Mouse (Mus musculus) limb, embryonic 12.5 days (tissue): ENCODE data around the gene Pcgf5. TPM values are rescaled to one million over a fixed set of nuclear protein-coding genes. Genes with fewer than 3 reads are reported as not detected.

Experiments used
- ATAC-seq: fragments of 200-750 bp; cut with Nextera tagmentation; 2 replicates; pipeline ENCODE4 v1.8.0; 2017; ENCODE audit warnings: low read depth, moderate TSS enrichment; ENCODE audit not compliant: insufficient number of reproducible peaks, insufficient read depth, low FRiP score, low TSS enrichment
- H3K27ac ChIP-seq: fragments of 300-500 bp; sonication (generic); 2 replicates; pipeline ENCODE4 v1.5.1; 2016; ENCODE audit warnings: mild to moderate bottlenecking, moderate library complexity
- H3K27me3 ChIP-seq: fragments of 300-500 bp; sonication (generic); 2 replicates; pipeline ENCODE4 v1.6.1; 2016; ENCODE audit warnings: mild to moderate bottlenecking, moderate library complexity
- H3K36me3 ChIP-seq: fragments of 300-500 bp; sonication (generic); 2 replicates; pipeline ENCODE4 v1.6.1; 2016; ENCODE audit warnings: mild to moderate bottlenecking, moderate library complexity
- H3K4me1 ChIP-seq: fragments of 300-500 bp; sonication (generic); replicated peaks from 2 replicates; pipeline ENCODE4 v1.6.1; 2016
- H3K4me2 ChIP-seq: fragments of 300-500 bp; sonication (generic); 2 replicates; pipeline ENCODE4 v1.6.1; 2016; ENCODE audit warnings: mild to moderate bottlenecking, moderate library complexity
- H3K4me3 ChIP-seq: fragments of 300-500 bp; sonication (generic); replicated peaks from 2 replicates; pipeline ENCODE4 v1.5.1; 2016; ENCODE audit warnings: mild to moderate bottlenecking
- H3K9ac ChIP-seq: fragments of 300-500 bp; sonication (generic); replicated peaks from 2 replicates; pipeline ENCODE4 v1.6.1; 2016; ENCODE audit warnings: mild to moderate bottlenecking, moderate library complexity
- H3K9me3 ChIP-seq: fragments of 300-500 bp; sonication (generic); 2 replicates; pipeline ENCODE4 v1.6.1; 2016; ENCODE audit warnings: mild to moderate bottlenecking, moderate library complexity
- WGBS: fragments of 180-500 bp; shearing (Covaris S2); methylation state at CpG from one replicate; pipeline ENCODE4 v1.1.7; 2016; 5-methylcytosine and 5-hydroxymethylcytosine counted together
- polyA plus RNA-seq: library from polyadenylated mRNA; unstranded; fragments of >200 nt; fragmentation: Nextera tagmentation; extraction: Ambion mirVana; gene quantifications from 2 replicates; pipeline ENCODE4 v1.2.1, GENCODE M21; 2016

Pcgf5 gene
- polyA plus RNA-seq, 1 experiment from 2014 or later, result 5.6 TPM

DNA sequence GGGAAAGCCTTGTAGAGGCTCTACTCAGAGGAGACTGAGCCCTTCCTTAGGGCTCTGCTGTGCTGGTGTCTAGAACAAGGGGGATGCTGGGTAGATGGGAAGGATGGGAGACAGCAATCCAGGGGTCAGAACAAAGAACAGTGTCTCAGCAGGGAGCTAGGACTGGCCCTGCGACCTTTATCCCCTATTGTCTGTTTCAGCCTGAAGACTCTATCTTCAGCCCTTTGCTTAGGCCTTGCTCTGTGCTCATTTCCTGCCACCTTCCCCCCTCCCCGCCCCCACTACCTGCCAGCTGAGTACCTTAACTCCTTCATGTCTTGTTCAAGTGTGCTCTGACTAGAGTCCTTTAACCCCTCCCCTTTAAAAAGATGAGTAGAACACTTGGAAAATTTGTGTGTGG is 36.3 kb downstream of the Pcgf5 start:
- H3K9me3 ChIP-seq, result no peaks in the 10 kb centered on the region
- H3K4me1 ChIP-seq, result peaks cover 4% of the 10 kb centered on the region; the same call in 1 of the 2 replicates
- WGBS, result 21% methylated on average over 2 of the region's 2 CpGs
- no peak for ATAC-seq
- no peak overlapping the region for H3K27ac ChIP-seq
- H3K27me3 ChIP-seq, result 0 out of 2 replicates have a peak, but pooled peaks cover 3% of the 10 kb centered on the region
- H3K9ac ChIP-seq, result no peak overlapping the region
- H3K4me2 ChIP-seq, result no peak overlapping the region
- H3K36me3 ChIP-seq, result no peaks in the 10 kb centered on the region
- H3K4me3 ChIP-seq, result no peak overlapping the region

DNA sequence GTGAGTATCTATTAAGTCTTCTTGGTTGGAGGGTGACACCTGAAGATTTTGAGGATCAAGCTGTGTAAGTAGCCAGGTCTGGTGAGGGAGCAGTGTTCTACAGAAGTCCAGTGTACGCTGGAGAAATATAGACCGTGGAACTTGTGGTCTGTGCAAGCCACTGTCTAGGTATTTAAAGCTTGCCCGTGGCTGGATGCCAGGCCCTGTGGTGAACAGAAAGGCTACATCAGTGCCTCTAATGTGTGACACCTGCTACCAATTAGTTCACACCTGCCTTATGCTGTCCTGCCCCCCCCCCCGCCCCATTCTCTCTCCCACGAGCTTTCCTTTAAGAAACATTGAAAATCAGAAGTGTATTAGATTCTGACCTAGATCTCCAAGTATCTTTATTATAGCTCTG is 40.4 kb downstream of the Pcgf5 start:
- no peaks in the 10 kb centered on the region for H3K4me1 ChIP-seq
- WGBS, result 35% methylated on average over 5 of the region's 5 CpGs
- H3K9me3 ChIP-seq, result no peaks in the 10 kb centered on the region

DNA sequence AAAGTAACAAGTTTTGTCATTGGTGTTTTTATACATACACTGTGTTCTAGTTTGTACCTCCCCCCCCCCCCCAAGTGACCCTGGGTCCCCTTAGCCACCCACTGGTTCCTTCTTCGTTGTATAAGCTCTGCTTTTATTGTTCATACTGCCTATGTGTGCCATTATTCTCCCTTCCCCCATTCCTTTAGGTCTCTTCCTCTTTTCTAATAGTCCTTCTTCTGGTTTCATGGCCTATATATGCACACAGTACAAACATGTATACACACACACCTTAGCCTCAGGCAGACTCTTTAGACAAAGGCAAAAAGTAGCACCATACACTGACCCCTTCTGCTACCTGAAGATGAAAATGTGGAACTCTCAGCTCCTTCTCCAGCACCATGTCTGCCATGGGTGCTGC is 42.6 kb downstream of the Pcgf5 start:
- Histone ChIP-seq H3K4me2 (no peak overlapping the region), H3K9me3 (no peaks in the 10 kb centered on the region), H3K9ac (no peak overlapping the region), H3K4me1 (no peaks in the 10 kb centered on the region), H3K27me3 (no peaks in the 10 kb centered on the region), H3K4me3 (no peak overlapping the region), H3K36me3 (no peaks in the 10 kb centered on the region), H3K27ac (no peak overlapping the region)
- 67% methylated on average over 1 of the region's 1 CpGs for WGBS
- no peak for ATAC-seq

More for the DNA sequence above, 40.4 kb downstream of the Pcgf5 start:
- no peak for ATAC-seq
- Histone ChIP-seq H3K36me3 (no peaks in the 10 kb centered on the region), H3K27ac (no peak overlapping the region), H3K4me2 (no peak overlapping the region), H3K4me3 (no peak overlapping the region), H3K27me3 (no peaks in the 10 kb centered on the region), H3K9ac (no peak overlapping the region)

DNA sequence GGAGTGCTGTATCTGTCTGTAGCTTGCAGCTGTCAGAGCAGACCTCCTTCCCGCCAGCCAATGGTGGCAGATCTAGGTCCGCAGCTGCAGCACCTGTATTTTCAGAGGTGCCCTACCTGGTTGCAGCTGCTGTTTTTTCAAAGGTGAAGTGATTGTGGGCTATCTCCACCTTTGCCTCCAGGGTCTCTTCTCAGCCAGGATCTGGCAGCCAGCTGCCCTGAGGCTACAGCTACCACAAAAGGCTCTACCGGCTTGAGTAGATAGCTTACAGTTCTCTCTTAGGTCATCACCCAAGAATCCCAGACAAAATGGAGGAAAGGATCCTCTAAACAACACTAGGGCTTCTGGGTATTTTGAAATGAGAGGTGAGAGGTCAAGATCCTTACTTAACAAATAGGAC is 50.4 kb downstream of the Pcgf5 start:
- Histone ChIP-seq H3K9me3 (no peaks in the 10 kb centered on the region), H3K36me3 (no peaks in the 10 kb centered on the region), H3K4me1 (no peaks in the 10 kb centered on the region), H3K4me3 (no peak overlapping the region), H3K27ac (no peak overlapping the region), H3K9ac (no peak overlapping the region), H3K4me2 (no peak overlapping the region), H3K27me3 (no peaks in the 10 kb centered on the region; the same call in 1 of the 2 replicates)
- WGBS, result 69% methylated on average over 3 of the region's 3 CpGs
- no peak for ATAC-seq

DNA sequence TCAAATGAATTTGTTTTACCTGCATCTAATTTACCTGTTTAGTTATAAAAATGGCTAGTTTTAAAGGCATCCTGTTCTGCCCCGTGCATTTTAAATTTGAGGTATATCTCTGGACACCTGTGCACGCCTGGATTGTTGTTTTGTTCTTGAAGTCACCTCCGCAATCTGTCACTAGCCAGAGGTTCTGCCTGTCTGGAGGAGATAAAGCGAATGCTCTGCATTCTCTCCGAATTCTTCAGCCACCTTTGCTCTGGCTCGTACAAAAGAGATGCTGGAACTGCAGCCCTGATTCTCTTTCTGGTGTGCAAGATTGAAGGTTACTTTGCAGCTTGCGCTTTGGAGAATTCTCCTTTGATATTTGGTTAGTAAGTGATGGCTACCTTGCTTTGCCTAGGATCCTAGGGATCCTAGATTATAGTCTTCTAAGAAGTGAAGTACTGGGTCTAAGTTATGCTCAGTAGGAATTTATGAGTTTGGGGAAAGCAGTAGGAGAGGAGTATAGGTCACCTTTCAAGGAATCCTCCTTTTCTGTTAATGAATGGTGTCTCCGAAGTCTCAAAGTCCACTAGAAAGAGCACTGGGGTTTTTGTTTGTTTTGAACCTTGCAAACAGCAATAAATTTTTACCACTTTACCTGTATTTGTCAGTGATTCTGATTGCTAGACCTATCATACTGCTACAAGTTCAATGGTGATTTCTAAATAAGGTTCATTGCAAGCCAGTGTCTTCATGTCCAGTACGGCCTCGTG is 60.4 kb downstream of the Pcgf5 start:
- Histone ChIP-seq H3K36me3 (no peaks in the 10 kb centered on the region), H3K4me2 (no peak overlapping the region), H3K27ac (no peak overlapping the region), H3K27me3 (peaks cover 33% of the 10 kb centered on the region), H3K4me3 (no peak overlapping the region), H3K9ac (no peak overlapping the region), H3K4me1 (no peaks in the 10 kb centered on the region), H3K9me3 (no peaks in the 10 kb centered on the region)
- ATAC-seq, result no peak
- WGBS, result 65% methylated on average over 10 of the region's 10 CpGs

DNA sequence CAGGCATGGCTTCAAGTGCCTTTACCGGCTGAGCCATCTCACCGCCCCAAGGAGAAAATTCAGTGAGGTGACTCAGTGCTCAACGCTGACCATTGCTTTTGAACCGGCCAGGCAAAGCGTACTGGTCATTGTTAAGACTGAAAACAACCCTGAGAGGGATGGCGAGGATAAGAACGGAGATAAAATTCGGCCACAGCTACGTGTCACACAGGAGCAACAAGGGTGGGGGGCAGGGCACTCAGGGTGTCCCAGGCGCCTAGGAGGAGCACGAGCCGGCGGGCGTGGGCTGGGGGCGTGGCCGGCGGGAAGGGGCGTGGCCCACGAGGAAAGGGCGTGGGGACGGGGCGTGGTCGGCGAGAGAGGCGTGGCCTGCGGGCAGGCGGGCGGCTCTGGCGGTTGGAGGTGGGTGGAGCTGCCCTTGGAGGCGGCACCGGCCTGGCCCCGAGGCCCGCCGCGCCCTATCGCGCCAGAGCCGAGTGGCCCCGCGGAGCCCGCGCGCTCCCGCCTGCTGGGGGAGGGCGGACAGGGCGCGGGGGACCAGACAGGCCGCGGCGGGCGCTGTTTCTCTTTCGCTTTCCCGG is 61.3 kb downstream of the Pcgf5 start:
- H3K4me2 ChIP-seq, result peak overlapping the region; percentile 89
- H3K27me3 ChIP-seq, result peaks cover 33% of the 10 kb centered on the region
- H3K27ac ChIP-seq, result no peak overlapping the region
- WGBS, result under 1% methylated on average over 29 of the region's 53 CpGs
- ATAC-seq, result peak; percentile 91
- no peaks in the 10 kb centered on the region for H3K4me1 ChIP-seq
- no peaks in the 10 kb centered on the region for H3K9me3 ChIP-seq
- peak overlapping the region; percentile 53 for H3K9ac ChIP-seq
- H3K36me3 ChIP-seq, result no peaks in the 10 kb centered on the region
- peak overlapping the region; percentile 67 for H3K4me3 ChIP-seq

DNA sequence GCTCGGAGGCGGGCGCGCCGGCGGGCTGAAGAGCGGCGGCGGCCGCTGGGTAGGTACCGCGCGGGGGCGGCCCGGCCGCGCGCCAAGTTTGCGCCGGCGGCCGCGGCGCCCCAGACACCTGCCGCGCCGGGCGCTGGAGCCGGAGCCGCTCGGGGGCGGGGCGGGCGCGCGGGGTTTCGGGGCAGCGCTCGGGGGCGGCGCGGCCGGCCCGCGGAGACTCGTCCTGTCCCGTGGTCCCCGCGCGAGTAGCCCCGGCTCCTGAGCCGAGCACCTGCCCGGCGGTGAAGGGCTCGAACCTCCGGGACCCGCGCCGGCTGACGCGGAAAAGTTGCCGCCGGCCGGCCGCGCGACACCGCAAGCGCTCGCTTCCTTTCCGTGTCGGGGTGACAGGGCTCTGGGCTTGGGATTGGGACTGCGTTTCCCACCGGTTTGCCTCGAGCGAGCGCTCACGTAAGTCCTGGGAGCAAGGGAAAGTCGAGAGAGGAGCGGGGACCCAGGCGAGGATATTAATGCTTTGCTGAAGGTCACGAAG is 61.8 kb downstream of the Pcgf5 start:
- Histone ChIP-seq H3K27ac (no peak overlapping the region), H3K9me3 (no peaks in the 10 kb centered on the region), H3K36me3 (no peaks in the 10 kb centered on the region), H3K9ac (peak overlapping the region; percentile 53), H3K4me3 (peak overlapping the region; percentile 67), H3K4me1 (no peaks in the 10 kb centered on the region), H3K27me3 (peaks cover 30% of the 10 kb centered on the region), H3K4me2 (peak overlapping the region; percentile 89)
- peak; percentile 71 for ATAC-seq
- under 1% methylated on average over 70 of the region's 82 CpGs for WGBS

DNA sequence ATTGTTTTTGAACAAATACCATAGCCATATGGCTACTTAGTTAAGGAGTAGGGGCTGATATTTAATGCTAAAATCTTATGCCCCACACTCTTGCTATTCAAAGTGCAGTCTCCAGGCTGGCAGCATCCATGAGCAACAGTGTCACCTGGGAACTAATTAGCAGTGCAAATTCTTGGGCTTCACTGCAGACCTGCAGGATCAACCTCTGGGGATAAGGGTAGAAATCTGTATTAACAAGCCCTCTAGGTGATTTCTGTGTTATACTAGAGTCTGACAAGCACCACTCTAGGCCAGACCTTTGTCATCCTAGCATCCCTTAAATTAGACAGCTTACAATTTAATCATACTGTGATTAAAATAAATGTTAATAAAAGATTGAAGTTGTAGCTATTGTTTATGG is 71.8 kb downstream of the Pcgf5 start:
- Histone ChIP-seq H3K9ac (no peak overlapping the region), H3K27ac (no peak overlapping the region), H3K9me3 (no peaks in the 10 kb centered on the region), H3K27me3 (no peaks in the 10 kb centered on the region), H3K4me3 (no peak overlapping the region), H3K4me1 (no peaks in the 10 kb centered on the region), H3K4me2 (no peak overlapping the region), H3K36me3 (no peaks in the 10 kb centered on the region)
- ATAC-seq, result no peak

DNA sequence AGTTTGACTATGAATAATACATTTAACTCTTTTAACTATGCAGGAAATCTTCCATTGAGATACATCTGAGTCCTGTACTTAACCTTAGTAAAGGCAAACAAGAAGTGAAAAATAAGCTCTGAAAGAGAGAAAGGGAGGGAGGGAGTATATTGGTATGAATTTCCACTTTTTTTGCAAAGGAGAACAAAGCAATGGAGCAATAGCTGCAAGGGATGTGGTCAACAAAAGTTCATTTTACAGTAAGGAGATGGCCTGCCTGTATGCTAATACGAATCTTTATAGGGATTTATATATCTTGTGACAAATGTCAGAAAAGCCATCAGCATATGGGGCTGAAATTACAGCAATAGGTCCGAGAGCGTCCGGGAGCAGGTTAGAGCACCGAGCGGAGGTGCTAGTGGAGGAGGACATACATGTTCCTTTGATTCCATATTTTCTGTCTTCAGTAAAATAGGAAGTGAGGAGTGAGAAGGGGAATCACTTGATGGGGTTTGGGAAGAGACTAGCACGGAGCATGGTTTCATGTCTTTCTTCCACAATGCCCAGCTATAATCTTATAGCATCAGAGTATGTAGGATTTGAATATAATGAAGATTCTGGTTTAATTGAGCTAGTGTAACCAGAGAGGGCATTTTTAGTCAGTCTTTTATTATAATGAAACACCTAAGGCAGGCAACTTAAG is 79.2 kb downstream of the Pcgf5 start:
- Histone ChIP-seq H3K9me3 (no peaks in the 10 kb centered on the region), H3K4me1 (no peaks in the 10 kb centered on the region), H3K9ac (no peak overlapping the region), H3K4me2 (no peak overlapping the region), H3K36me3 (no peaks in the 10 kb centered on the region), H3K27me3 (no peaks in the 10 kb centered on the region), H3K27ac (no peak overlapping the region), H3K4me3 (no peak overlapping the region)
- no peak for ATAC-seq
- 91% methylated on average over 7 of the region's 7 CpGs for WGBS

DNA sequence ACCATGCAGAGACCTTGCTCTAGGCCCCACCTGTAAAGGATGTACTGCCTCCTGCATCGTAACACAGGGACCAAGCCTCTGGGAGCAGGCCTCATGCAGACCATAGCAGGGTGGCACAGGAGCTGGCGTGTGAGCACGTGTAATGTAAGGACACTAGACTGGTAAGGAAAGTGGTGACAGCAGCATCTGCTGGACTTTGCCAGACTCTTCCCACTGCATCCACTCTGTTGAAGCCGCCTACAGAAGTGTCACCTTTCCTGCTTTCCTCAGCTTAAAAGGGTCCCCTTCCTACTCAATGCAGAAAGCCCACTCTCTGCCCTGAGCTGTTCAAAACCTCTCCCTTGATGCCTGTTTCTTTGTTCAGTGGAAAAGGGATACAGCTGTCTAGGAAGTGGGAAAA is 80.0 kb downstream of the Pcgf5 start:
- Histone ChIP-seq H3K27me3 (no peaks in the 10 kb centered on the region), H3K36me3 (no peaks in the 10 kb centered on the region), H3K4me2 (no peak overlapping the region), H3K4me3 (no peak overlapping the region), H3K27ac (no peak overlapping the region), H3K4me1 (no peaks in the 10 kb centered on the region), H3K9me3 (no peaks in the 10 kb centered on the region), H3K9ac (no peak overlapping the region)
- ATAC-seq, result no peak
- 90% methylated on average over 4 of the region's 4 CpGs for WGBS

DNA sequence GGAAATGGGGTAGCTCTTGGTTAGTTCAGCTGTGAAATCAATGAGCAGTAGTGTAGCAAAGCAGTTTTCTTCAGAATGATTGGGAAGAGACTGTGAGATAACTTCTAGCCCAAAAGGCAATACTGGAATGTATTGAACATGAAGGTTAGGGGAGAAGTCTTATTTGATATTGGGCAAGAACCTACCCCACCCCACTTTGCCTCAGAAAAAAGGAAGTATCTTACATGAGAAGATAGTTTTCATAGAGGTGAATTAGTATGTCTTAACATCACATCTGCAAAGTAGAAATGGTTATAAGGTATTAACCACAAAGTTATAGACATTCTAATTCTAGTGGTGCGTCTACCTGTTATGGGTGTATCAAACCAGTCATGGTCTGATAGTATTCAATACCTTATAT is 81.2 kb downstream of the Pcgf5 start:
- H3K9me3 ChIP-seq, result no peaks in the 10 kb centered on the region

More for the DNA sequence above, 81.2 kb downstream of the Pcgf5 start:
- no peak for ATAC-seq
- Histone ChIP-seq H3K27me3 (no peaks in the 10 kb centered on the region), H3K4me3 (no peak overlapping the region), H3K4me1 (no peaks in the 10 kb centered on the region), H3K36me3 (no peaks in the 10 kb centered on the region), H3K9ac (no peak overlapping the region), H3K4me2 (no peak overlapping the region), H3K27ac (no peak overlapping the region)
- 96% methylated on average over 1 of the region's 1 CpGs for WGBS
